Mouse (Mus musculus) MEL (cell line): ENCODE results near the gene Pga5. TPM values are rescaled to one million over a fixed set of nuclear protein-coding genes. Genes with fewer than 3 reads are reported as not detected.

ENCODE experiments used
- DNase-seq: peaks from one replicate; pipeline ENCODE4 v3.0.0; 2011; ENCODE audit warnings: low read depth, low spot score
- H3K27ac ChIP-seq: 2 replicates; pipeline ENCODE4 v1.5.1; 2012; ENCODE audit warnings: low read depth, mild to moderate bottlenecking, control low read depth, low read length, moderate library complexity; ENCODE audit not compliant: control insufficient read depth
- H3K27me3 ChIP-seq, 2 experiments: fragments of 150-350 bp in 1 of 2; sonication (generic) in 1 of 2; 2 replicates each; pipeline ENCODE4 v1.6.1; 2012; ENCODE audit warnings: low read length in 2 of 2, mild to moderate bottlenecking in 2 of 2, improper control_type of control experiment in 1 of 2, moderate library complexity in 1 of 2; ENCODE audit not compliant: insufficient read depth in 2 of 2, control insufficient read depth in 1 of 2
- H3K36me3 ChIP-seq, 2 experiments: 2 replicates each; pipeline ENCODE4 v1.6.1; 2012 to 2014; ENCODE audit warnings: low read length in 2 of 2, improper control_type of control experiment in 1 of 2, inconsistent platforms in 1 of 2, mild to moderate bottlenecking in 1 of 2; ENCODE audit not compliant: insufficient read depth in 2 of 2, control insufficient read depth in 1 of 2
- H3K4me1 ChIP-seq, 2 experiments: fragments of 150-350 bp in 1 of 2; sonication (generic) in 1 of 2; 2 replicates each; pipeline ENCODE4 v1.6.1; 2012; ENCODE audit warnings: low read length in 2 of 2, improper control_type of control experiment in 1 of 2, mild to moderate bottlenecking in 1 of 2; ENCODE audit not compliant: insufficient read depth in 2 of 2, control insufficient read depth in 1 of 2
- H3K4me3 ChIP-seq, 2 experiments: fragments of 150-350 bp in 1 of 2; sonication (generic) in 1 of 2; 2 replicates each; pipeline ENCODE4 v1.5.1; 2012; ENCODE audit warnings: low read depth in 2 of 2, low read length in 2 of 2, mild to moderate bottlenecking in 2 of 2, moderate library complexity in 2 of 2, control low read depth in 1 of 2, improper control_type of control experiment in 1 of 2; ENCODE audit not compliant: control insufficient read depth in 1 of 2, insufficient read depth in 1 of 2
- H3K79me2 ChIP-seq: 2 replicates; pipeline ENCODE4 v1.6.1; 2012; ENCODE audit warnings: mild to moderate bottlenecking, low read length, moderate library complexity; ENCODE audit not compliant: control insufficient read depth, poor library complexity, insufficient read depth
- H3K9ac ChIP-seq: 2 replicates; pipeline ENCODE4 v1.6.1; 2012; ENCODE audit warnings: low read depth, mild to moderate bottlenecking, control low read depth, low read length, moderate library complexity; ENCODE audit not compliant: control insufficient read depth, poor library complexity, severe bottlenecking
- H3K9me3 ChIP-seq: fragments of 150-350 bp; sonication (generic); replicated peaks from 2 replicates; pipeline ENCODE4 v1.6.1; 2012; ENCODE audit warnings: mild to moderate bottlenecking, low read length, improper control_type of control experiment, moderate library complexity; ENCODE audit not compliant: insufficient read depth
- BHLHE40 ChIP-seq: IDR thresholded peaks from 2 replicates; pipeline ENCODE4 v1.6.1; 2012; ENCODE audit warnings: low read depth, mild to moderate bottlenecking, inconsistent platforms, low read length, improper control_type of control experiment, borderline replicate concordance
- E2F4 ChIP-seq: IDR thresholded peaks from 2 replicates; pipeline ENCODE4 v1.6.1; 2011; ENCODE audit warnings: low read depth, low read length, improper control_type of control experiment, borderline replicate concordance
- EP300 ChIP-seq, 2 experiments: IDR thresholded peaks; 2 replicates each; pipeline ENCODE4 v1.6.1; 2011; ENCODE audit warnings: improper control_type of control experiment in 2 of 2, low read length in 2 of 2, low read depth in 1 of 2, mild to moderate bottlenecking in 1 of 2
- ETS1 ChIP-seq: IDR thresholded peaks from 2 replicates; pipeline ENCODE4 v1.6.1; 2012; ENCODE audit warnings: low read depth, mild to moderate bottlenecking, inconsistent platforms, low read length, improper control_type of control experiment, moderate library complexity
- GABPA ChIP-seq: IDR thresholded peaks from 2 replicates; pipeline ENCODE4 v1.6.1; 2012; ENCODE audit warnings: low read depth, mild to moderate bottlenecking, inconsistent platforms, low read length, improper control_type of control experiment, moderate library complexity
- GATA1 ChIP-seq: IDR thresholded peaks from 2 replicates; pipeline ENCODE4 v1.6.1; 2011; ENCODE audit warnings: low read depth, low read length, improper control_type of control experiment
- HCFC1 ChIP-seq: IDR thresholded peaks from 2 replicates; pipeline ENCODE4 v1.6.1; 2012; ENCODE audit warnings: low read depth, mild to moderate bottlenecking, inconsistent platforms, low read length, improper control_type of control experiment, moderate library complexity
- JUND ChIP-seq: IDR thresholded peaks from 2 replicates; pipeline ENCODE4 v1.6.1; 2011; ENCODE audit warnings: low read depth, mild to moderate bottlenecking, improper control_type of control experiment, low read length
- MAFK ChIP-seq: IDR thresholded peaks from 2 replicates; pipeline ENCODE4 v1.6.1; 2011; ENCODE audit warnings: low read depth, mild to moderate bottlenecking, low read length, improper control_type of control experiment, borderline replicate concordance
- MAZ ChIP-seq: IDR thresholded peaks from 2 replicates; pipeline ENCODE4 v1.6.1; 2012; ENCODE audit warnings: low read depth, mild to moderate bottlenecking, inconsistent platforms, low read length, improper control_type of control experiment
- MEF2A ChIP-seq: IDR thresholded peaks from 2 replicates; pipeline ENCODE4 v1.6.1; 2014; ENCODE audit warnings: low read depth, mild to moderate bottlenecking, inconsistent platforms, low read length, improper control_type of control experiment; ENCODE audit not compliant: poor library complexity, insufficient replicate concordance, severe bottlenecking; ENCODE audit errors: extremely low read depth
- MXI1 ChIP-seq: IDR thresholded peaks from 2 replicates; pipeline ENCODE4 v1.6.1; 2011; ENCODE audit warnings: mild to moderate bottlenecking, low read depth, low read length, improper control_type of control experiment
- MYB ChIP-seq: IDR thresholded peaks from 2 replicates; pipeline ENCODE4 v1.6.1; 2011; ENCODE audit warnings: mild to moderate bottlenecking, low read depth, low read length, improper control_type of control experiment
- MYC ChIP-seq: IDR thresholded peaks from 2 replicates; pipeline ENCODE4 v1.6.1; 2011; ENCODE audit warnings: low read depth, mild to moderate bottlenecking, low read length, improper control_type of control experiment, moderate library complexity
- NELFE ChIP-seq: IDR thresholded peaks from 2 replicates; pipeline ENCODE4 v1.6.1; 2011; ENCODE audit warnings: low read depth, low read length, improper control_type of control experiment
- POLR2A ChIP-seq, 2 experiments: IDR thresholded peaks; 2 replicates each; pipeline ENCODE4 v1.6.1; 2011 to 2012; ENCODE audit warnings: low read length in 2 of 2, mild to moderate bottlenecking in 2 of 2, control low read depth in 1 of 2, improper control_type of control experiment in 1 of 2, low read depth in 1 of 2, moderate library complexity in 1 of 2; ENCODE audit not compliant: control insufficient read depth in 1 of 2, insufficient read depth in 1 of 2, poor library complexity in 1 of 2
- POLR2AphosphoS2 ChIP-seq: IDR thresholded peaks from 2 replicates; pipeline ENCODE4 v1.6.1; 2011; ENCODE audit warnings: low read length, improper control_type of control experiment
- POLR2AphosphoS5 ChIP-seq: IDR thresholded peaks from 2 replicates; pipeline ENCODE4 v1.6.1; 2012; ENCODE audit warnings: low read depth, borderline replicate concordance, mild to moderate bottlenecking, inconsistent platforms, low read length, moderate library complexity, mixed read lengths
- SIN3A ChIP-seq: IDR thresholded peaks from 2 replicates; pipeline ENCODE4 v1.6.1; 2012; ENCODE audit warnings: low read length, improper control_type of control experiment, inconsistent platforms
- SMC3 ChIP-seq: IDR thresholded peaks from 2 replicates; pipeline ENCODE4 v1.6.1; 2011; ENCODE audit warnings: low read depth, low read length, improper control_type of control experiment
- TBP ChIP-seq: IDR thresholded peaks from 2 replicates; pipeline ENCODE4 v1.8.0; 2011; ENCODE audit warnings: low read depth, low read length, improper control_type of control experiment
- TCF12 ChIP-seq: IDR thresholded peaks from 2 replicates; pipeline ENCODE4 v1.6.1; 2014; ENCODE audit warnings: low read depth, mild to moderate bottlenecking, inconsistent platforms, low read length, improper control_type of control experiment, moderate library complexity
- UBTF ChIP-seq: IDR thresholded peaks from 2 replicates; pipeline ENCODE4 v1.6.1; 2012; ENCODE audit warnings: low read depth, mild to moderate bottlenecking, inconsistent platforms, low read length, improper control_type of control experiment, moderate library complexity, borderline replicate concordance; ENCODE audit not compliant: insufficient read depth
- ZC3H11A ChIP-seq: IDR thresholded peaks from 2 replicates; pipeline ENCODE4 v1.6.1; 2012; ENCODE audit warnings: low read depth, mild to moderate bottlenecking, inconsistent platforms, low read length, improper control_type of control experiment
- ZKSCAN1 ChIP-seq: IDR thresholded peaks from 2 replicates; pipeline ENCODE4 v1.6.1; 2012; ENCODE audit warnings: low read depth, mild to moderate bottlenecking, inconsistent platforms, low read length, improper control_type of control experiment, moderate library complexity
- ZMIZ1 ChIP-seq: IDR thresholded peaks from 2 replicates; pipeline ENCODE4 v1.6.1; 2012; ENCODE audit warnings: low read depth, mild to moderate bottlenecking, inconsistent platforms, low read length, improper control_type of control experiment, moderate library complexity
- polyA plus RNA-seq, 2 experiments: library from polyadenylated mRNA; stranded (reverse) in 1 of 2; unstranded in 1 of 2; fragments of >175 nt in 1 of 2; fragments of >200 nt in 1 of 2; gene quantifications; 2 replicates each; pipeline versions ENCODE4 v1.2.1 to v1.2.4; 2012; ENCODE audit warnings: low replicate concordance in 2 of 2, low read depth in 1 of 2; ENCODE audit not compliant: insufficient read length in 2 of 2, insufficient read depth in 1 of 2, missing spikeins in 1 of 2
- total RNA-seq: library from RNA; depleted of rRNA; stranded (reverse); fragments of 300-350 nt; gene quantifications from 2 replicates; pipeline ENCODE4 v1.2.3, GENCODE M21; 2012

Pga5 gene
- total and polyA plus RNA-seq, 3 experiments, result not detected

DNA sequence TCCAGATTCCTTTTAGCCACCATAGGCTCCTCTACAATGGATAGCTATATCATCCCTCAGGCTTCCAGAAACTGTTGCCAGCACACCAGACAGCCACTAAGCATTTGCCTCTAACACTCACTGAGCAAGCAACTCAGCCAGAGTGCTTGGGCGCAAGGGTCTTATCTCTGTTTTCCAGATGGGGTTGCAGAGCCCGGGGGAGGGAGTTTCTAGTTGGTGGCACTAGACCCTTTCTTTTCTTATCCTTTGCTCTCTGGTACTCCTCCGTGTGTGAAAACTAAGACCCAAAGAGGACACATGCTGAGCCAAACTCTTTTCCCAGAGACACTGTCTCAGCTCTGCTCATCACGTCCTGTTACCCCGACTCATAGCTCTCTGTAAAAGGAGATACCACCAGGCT is 16.5 kb downstream of the Pga5 start (continued):
- TF ChIP-seq MEF2A (0 out of 2 replicates have a peak, but pooled peaks have one; percentile 32), POLR2AphosphoS2 (no peak), MAZ (0 out of 2 replicates have a peak, but pooled peaks have one; percentile 37), JUND (0 out of 2 replicates have a peak, but pooled peaks have one; percentile 29), GABPA (no peak), BHLHE40 (no peak), POLR2AphosphoS5 (no peak), SMC3 (no peak), ZC3H11A (no peak)

DNA sequence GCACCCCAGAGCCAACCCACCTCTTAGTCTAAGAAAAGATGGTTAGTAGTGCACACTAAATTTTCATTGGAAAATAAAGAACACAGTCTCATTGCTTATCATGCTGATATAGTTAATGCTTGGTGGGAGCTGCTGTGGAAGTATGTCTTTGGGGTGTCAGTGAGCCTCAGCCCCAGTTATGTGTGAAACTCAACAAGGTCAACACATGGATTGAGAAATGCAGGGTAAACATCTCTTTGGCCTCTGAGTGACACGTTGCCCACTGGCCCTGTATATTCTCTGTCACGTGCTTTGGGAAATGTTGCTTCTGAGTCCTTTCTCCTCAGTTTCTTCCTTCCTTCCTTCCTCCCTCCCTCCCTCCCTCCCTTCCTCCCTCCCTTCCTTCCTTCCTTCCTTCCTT is 19.5 kb downstream of the Pga5 start:
- H3K4me3 ChIP-seq, result no peak overlapping the region
- H3K79me2 ChIP-seq, result no peaks in the 10 kb centered on the region
- no peak overlapping the region for H3K27ac ChIP-seq
- H3K4me1 ChIP-seq, result peaks cover 8 to 23% of the 10 kb centered on the region in 2 experiments; a peak in 3 of 4 replicates
- no peak overlapping the region for H3K9ac ChIP-seq
- peaks cover 0 to 31% of the 10 kb centered on the region in 2 experiments; a peak in 2 of 4 replicates for H3K36me3 ChIP-seq
- H3K27me3 ChIP-seq, result no peaks in the 10 kb centered on the region
- no peaks in the 10 kb centered on the region for H3K9me3 ChIP-seq
- DNase-seq, result no peak
- TF ChIP-seq NELFE (no peak), TBP (no peak), SMC3 (no peak), POLR2A (IDR thresholded peaks at IDR 0.05; ENCODE audit: control insufficient read depth in 1 of 2, insufficient read depth in 1 of 2, low read depth in 1 of 2, low read length in 2 of 2, poor library complexity in 1 of 2) (no peak), TCF12 (no peak), GABPA (no peak)

DNA sequence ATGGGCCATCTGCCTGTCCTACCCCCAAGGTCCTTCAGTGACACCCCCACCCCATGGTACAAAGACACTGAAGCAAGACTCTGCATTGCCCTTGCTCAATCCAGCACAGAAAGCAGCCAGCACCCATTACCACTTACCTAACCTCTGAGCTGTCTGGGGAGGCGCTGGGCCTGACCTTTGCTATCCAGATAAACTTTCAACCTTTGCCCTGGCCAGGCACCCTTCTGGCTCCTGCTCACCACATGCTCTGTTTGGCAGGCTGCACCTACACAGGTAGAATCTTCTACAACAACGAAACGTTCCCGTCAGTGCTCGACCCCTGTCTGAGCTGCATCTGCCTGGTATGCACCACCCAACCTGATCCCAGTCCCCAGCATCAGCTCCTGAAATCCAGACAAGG is 20.1 kb downstream of the Pga5 start:
- Histone ChIP-seq H3K4me1 (peaks cover 8 to 17% of the 10 kb centered on the region in 2 experiments; a peak in 3 of 4 replicates), H3K27me3 (no peaks in the 10 kb centered on the region), H3K79me2 (no peaks in the 10 kb centered on the region), H3K4me3 (no peak overlapping the region), H3K9me3 (no peaks in the 10 kb centered on the region), H3K36me3 (peaks cover 0 to 25% of the 10 kb centered on the region in 2 experiments; a peak in 2 of 4 replicates), H3K9ac (no peak overlapping the region), H3K27ac (no peak overlapping the region)
- no peak for DNase-seq
- no peak for TF ChIP-seq BHLHE40
- no peak for TF ChIP-seq SIN3A
- no peak for TF ChIP-seq MYB
- TF ChIP-seq ZKSCAN1, result no peak
- no peak for TF ChIP-seq MYC
- no peak for TF ChIP-seq EP300 (IDR thresholded peaks at IDR 0.05; ENCODE audit: low read depth in 1 of 2, low read length in 2 of 2)
- no peak for TF ChIP-seq ETS1
- no peak for TF ChIP-seq E2F4
- TF ChIP-seq GABPA, result no peak
- TF ChIP-seq ZC3H11A, result no peak
- TF ChIP-seq ZMIZ1, result no peak
- TF ChIP-seq MAFK, result no peak
- TF ChIP-seq TCF12, result no peak
- TF ChIP-seq UBTF, result no peak
- TF ChIP-seq MXI1, result no peak
- no peak for TF ChIP-seq HCFC1
- no peak for TF ChIP-seq GATA1
